Mouse (Mus musculus): ENCODE data around the gene Zp1.

GRCm38 (mm10) chr19:10920532-10920931 is at the start of gene Zp1:
- TF ChIP-seq CHD2 (IDR thresholded peaks at IDR 0.05; ENCODE audit: low read length) = no peak
- no peak for TF ChIP-seq CTCF (conservative IDR thresholded peaks at IDR 0.05 in 1 of 2, IDR thresholded peaks at IDR 0.05 in 1 of 2; ENCODE audit: low read depth in 2 of 2, low read length in 2 of 2)
